Mouse (Mus musculus): Measurements from ENCODE around the gene Chrdl2.

The Chrdl2 gene

DNA sequence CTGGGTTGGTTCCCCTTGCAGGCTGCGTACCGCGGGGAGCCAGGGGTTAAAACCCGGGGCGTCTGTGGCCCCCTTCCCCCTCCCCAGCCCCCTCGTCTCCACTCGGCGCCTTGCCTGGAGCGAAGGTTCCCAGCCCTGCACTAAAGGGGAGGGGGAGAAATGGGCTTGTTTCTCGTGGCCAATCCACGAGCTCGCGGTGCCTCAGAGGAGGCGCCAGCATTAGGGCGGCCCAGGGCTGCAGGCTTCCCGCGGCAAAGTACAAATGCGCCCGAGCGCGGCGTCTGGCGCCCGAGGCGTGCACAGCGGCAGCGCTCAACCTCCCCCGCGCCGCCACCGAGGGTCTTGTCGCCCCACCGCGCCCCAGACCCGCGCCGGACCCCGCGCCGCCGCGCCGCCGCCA is at the start of gene Chrdl2:
Gene Chrdl2 (plus strand): TSS at position 383 of the 400 bp plus-strand sequence.
- peak; percentile 93 for DNase-seq

DNA sequence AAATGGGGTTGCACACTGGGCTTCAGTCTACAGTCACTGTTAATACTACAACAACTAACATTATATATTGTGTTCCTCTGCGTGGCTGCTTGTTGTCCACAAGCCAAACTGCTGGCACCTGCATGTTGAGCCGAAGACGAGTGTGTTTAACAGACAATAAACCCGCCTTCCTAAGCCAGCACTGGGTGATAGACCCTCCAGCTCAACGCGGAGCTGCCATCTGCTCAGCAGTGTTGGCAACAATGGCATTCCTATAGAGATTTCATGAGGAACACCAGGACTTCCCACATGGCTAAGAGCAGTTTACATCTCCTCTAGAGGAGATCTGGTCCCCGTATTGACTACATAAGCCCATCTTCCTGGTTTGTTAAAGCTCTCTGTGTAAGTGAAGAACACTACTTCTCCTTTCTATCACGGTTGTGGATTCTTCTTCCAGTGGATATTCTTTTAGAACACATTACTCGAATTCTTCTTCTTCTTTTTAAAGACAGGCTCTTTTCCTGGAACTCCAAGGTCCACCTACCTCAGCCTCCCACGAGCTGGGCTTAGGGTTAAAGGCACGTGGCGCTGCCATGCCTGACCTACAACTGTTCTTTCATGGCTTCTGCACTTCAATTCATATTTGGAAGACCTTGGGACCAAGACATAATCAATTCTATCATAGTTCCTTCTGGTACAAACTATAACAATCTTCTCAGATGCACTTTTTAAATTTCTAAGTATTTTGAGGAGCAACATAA is 48.6 kb upstream of the Chrdl2 start:
- peak; percentile 87 for DNase-seq

DNA sequence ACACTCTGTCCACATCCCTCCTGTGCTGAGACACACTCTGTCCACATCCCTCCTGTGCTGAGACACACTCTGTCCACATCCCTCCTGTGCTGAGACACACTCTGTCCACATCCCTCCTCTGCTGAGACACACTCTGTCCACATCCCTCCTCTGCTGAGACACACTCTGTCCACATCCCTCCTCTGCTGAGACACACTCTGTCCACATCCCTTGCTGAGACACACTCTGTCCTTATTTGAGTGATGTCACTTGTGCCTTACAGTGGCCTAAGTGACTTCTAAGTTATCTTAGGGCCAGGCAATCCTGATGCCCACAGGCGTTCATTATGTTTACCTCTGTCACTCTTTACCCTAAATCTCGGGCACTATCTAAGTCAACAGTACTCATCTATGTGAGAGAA is 45.4 kb upstream of the Chrdl2 start:
- peak; percentile 83 for DNase-seq

- DNase-seq = peak; percentile 83
These were observed 44.5 kb upstream of the Chrdl2 start for GRCm38 (mm10) chr7:99961518-99961917.

GRCm38 (mm10) chr7:99962536-99963236 is 43.3 kb upstream of the Chrdl2 start:
- peak; percentile 98 for DNase-seq

- peak; percentile 80 for DNase-seq
These were observed 42.6 kb upstream of the Chrdl2 start for GRCm38 (mm10) chr7:99963237-99963860.

DNA sequence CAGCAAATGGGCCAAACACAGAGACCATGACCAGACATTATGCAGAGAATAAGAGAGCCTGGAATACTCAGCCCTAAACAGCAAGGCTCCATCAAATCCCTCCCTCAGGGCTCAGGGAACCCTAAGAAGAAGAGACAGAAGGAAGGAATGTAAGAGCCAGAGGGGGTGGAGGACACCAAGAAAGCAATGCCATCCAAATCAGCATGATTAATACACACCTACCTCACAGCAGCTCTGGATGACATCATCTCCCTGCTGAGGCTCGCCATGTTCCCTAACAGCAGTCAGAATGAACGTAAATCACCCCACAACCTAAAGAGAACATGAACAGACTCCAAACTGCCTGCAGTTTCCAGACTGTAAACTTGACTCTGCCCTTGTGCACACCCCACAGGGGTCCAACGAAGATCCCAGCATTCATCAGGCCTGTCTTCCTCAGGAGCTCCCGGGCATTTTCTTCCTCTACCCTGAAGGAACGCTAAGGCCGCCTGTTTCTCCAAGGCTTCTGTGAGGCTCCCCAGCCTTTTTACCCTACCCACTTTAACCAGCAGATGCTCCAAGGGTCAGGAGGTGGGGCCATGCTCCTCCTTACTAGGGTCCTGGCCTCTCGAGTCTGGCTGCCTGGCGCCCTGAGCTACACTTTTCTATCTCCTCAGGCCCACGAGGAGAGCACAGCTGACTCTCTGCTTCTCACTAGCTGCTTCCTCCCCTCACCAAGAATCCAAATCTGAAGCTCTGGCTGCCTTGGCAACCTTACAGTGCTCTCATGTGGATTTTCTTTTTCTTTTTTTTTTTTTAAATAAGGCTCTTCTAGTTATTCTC is 40.7 kb upstream of the Chrdl2 start:
- DNase-seq = peak; percentile 96

- DNase-seq = peak; percentile 90
These were observed 39.8 kb upstream of the Chrdl2 start for GRCm38 (mm10) chr7:99966011-99966721.

GRCm38 (mm10) chr7:99969151-99969550 is 36.8 kb upstream of the Chrdl2 start:
- peak; percentile 52 for DNase-seq

- DNase-seq = peak; percentile 84
These were observed 34.0 kb upstream of the Chrdl2 start for GRCm38 (mm10) chr7:99971926-99972325.

DNA sequence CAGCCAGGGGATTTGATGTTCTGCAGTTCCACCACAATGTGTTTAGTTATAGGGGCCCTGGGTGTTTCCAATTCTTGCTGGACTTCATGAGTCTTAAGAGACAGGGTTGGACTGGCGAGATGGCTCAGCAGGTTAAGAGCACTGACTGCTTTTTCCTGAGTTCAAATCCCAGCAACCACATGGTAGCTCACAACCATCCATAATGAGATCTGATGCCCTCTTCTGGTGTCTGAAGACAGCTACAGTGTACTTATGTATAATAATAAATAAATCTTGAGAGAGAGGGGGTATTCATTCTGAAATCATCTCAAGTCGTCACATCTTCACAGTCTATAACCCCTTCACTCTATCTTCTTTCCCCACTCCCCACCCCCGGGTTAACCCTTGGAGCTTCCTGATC is 33.1 kb upstream of the Chrdl2 start:
- DNase-seq = peak; percentile 68

DNA sequence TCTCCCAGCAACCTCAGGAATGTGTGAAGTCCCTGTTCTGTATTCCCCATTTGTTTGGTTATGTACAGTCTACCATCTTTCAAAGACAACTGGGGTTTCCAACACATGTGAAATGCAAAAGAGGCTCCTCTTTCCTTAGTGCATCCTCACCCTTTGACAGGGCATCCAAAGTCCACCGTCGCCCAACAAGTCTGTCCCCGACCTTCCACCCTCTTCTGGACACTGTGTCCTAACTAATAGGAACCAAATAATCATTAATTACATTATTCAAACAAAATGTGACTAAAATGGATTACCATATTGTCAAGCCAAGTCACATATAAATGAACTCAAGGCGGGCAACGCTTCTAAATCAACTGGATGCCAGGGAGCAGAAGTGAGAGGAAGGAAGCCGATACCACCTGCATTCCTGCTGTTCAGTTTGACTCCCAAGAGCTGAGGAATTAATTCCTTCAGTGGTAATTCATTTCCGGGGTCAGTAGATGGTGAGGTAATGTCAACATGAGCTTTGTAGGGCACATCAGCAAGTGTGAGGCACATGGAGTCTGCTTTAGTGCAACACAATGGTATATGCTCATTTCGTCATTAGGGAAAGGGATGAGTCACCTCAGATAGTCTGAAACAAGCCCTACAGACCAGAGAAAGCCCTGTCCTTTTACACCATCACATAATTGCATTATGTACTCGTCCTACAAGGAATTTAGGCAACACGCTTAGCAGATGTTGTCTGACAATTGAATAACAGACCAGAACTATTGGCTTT is 31.6 kb upstream of the Chrdl2 start:
- DNase-seq = peak; percentile 69

GRCm38 (mm10) chr7:99975819-99976575 is 30.0 kb upstream of the Chrdl2 start:
- peak; percentile 71 for DNase-seq

DNA sequence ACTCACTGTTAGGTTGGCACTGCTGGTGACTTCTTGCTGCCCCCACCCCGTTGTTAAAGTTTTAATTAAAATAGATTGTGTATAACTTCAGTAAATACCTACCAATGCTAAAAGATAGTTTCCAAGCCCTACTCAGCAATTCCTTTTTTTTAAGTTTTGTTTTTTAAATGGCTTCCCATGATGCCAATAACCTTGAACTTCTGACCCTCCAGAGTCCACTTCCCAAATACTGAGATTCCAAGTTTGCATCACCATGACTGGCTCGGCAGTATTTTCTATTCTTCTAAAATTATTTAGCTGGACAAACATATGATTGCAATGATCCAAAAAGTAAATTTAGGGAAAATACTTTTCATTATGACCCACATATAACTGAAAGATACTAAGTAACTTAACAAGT is 27.9 kb upstream of the Chrdl2 start:
- peak; percentile 41 for DNase-seq

DNA sequence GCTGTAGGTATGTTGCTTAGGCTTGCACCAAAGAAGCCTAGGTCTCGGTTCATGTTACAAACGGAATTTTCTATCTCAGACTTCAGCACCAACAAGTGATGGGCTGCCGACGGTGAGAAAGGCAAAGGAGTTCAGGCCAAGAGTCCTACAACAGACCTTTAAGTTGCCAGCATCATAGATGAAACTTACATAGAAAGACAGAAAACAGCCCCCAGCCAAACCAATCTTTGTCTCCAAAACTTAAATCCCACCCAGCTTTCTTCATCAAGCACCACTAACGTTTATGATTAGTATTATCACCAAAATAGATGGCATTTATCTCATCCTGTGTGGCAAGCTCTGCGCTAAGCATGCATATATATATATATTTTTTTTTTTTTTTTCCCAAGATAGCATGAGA is 26.9 kb upstream of the Chrdl2 start:
- DNase-seq = peak; percentile 49

GRCm38 (mm10) chr7:99979546-99980131 is 26.3 kb upstream of the Chrdl2 start:
- DNase-seq = peak; percentile 96

DNA sequence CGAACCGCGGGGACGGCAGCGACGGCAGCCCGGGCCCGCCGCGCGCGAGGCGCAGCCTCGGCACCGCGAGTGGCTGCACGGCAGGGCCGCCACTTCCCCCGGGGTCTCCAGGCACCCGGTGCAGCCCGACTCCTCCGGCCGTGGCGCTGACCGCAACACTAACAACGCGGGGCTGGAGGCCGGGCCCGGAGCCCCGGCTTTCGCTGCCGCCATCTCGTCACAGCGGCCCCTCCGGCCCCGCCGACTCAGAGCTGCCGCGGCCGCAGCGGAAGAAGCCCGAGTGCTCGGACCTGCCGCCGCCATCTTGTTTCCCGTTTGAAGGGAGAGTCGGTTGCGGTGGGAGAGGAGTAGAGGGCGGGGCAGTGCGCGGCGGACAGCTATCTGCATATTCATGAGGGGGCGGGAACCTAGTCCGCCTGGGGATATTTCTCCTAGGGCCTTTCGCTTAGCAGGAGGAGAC is 25.8 kb upstream of the Chrdl2 start, which contains the start of gene Rnf169:
Gene Rnf169 (minus strand): TSS at position 317 of the 460 bp plus-strand sequence.
- DNase-seq = peak; percentile 100

GRCm38 (mm10) chr7:99981311-99981710 is 24.7 kb upstream of the Chrdl2 start:
- DNase-seq = peak; percentile 92

DNA sequence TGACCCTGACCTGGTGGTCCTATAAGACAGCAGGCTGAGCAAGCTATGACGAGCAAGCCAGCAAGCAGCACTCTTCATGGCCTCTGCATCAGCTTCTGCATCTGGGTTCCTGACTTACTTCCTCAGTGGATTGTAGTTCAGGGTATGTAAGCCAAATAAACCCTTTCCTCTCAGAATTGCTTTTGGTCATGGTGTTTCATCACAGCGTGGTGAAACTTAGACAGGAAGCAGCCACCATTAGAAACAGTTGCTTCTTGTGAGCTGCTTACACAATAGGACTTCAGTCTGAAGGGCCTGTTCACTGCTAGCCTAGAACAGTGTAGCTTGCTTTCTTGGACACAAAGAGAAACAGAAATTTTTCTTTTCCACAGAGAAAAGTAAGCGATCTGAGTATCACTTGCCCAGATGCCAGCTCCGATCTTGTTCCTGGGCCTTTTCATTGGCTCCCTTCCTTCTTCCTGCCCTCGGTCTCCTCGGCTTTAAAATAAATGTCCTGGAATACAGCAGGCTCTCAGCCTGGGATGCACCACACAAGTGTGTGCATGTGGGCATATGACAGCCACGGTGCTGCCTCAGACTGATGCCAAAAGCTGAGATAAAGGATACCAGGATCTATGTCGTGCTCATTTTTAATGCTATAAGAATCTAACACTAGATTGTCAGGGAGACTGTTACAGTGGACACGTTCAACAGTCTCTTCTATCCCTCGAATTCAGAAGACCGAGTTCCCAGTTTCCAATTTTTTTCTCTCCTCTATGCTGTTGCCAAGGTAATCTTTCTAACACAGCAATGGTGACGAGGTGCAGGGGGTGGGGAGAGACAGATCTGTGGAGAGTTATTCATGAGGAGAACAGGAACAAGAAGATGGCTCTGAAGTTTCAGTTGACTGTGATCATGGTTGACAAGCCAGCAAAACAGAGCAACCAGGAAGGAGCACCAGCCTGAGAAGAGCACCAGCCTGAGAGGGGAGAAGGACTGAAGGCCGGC is 23.4 kb upstream of the Chrdl2 start:
- no peak for DNase-seq
